Mouse (Mus musculus): ENCODE measurements at regions not wholly inside any gene's neighbourhood (a gene's known extent, or its start where the extent isn't known, plus 50 kb on each side); places are given as distances from the start of the nearest gene placed in this dataset.
A peak's percentile ranks its signal among the peaks of the same experiment; 100 is the strongest.

GRCm38 (mm10) chr7:36077271-36077670 lies 274.5 kb upstream of the Zfp507 start:
- H3K4me3 ChIP-seq (ENCODE audit: insufficient read depth, low read depth, low read length): no peak overlapping the region
- H3K27ac ChIP-seq (ENCODE audit: insufficient read depth, low read depth, low read length): no peak overlapping the region
- H3K36me3 ChIP-seq (ENCODE audit: control insufficient read depth, insufficient read depth, low read length): no peaks in the 10 kb centered on the region
- 72% methylated on average over 2 of the region's 2 CpGs for WGBS
- no peaks in the 10 kb centered on the region for H3K4me1 ChIP-seq (ENCODE audit: control insufficient read depth, insufficient read depth, low read length)
- no peaks in the 10 kb centered on the region for H3K27me3 ChIP-seq (replicated peaks; ENCODE audit: control insufficient read depth, insufficient read depth, low read length)
- DNase-seq: no peak
- TF ChIP-seq POLR2A (IDR thresholded peaks at IDR 0.05; ENCODE audit: low read depth, low read length) (no peak), CTCF (conservative IDR thresholded peaks at IDR 0.05; ENCODE audit: insufficient read depth, insufficient read length, low read depth, low read length) (no peak)

DNA sequence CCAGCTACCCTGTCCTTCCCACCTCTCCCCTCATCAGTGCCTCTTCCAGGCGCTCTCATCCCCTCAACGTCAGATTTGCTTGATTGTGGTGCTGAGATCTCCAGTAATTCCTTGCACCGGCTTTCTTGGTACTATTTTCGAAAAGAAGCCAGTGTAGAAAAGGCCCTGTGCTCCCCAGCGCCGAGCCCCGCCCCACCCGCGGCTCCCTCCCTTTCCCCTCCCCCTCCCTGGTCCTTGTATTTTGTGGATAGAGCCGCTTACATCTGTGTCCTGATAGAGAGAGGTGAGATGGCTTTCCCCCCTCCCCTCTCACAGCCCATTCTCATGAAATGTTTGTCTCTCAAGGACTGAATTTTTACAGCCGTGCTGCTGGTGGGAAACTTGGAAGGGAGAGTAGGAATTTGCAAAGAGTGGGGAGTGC lies 273.2 kb upstream of the Zfp507 start:
- Histone ChIP-seq H3K36me3 (ENCODE audit: control insufficient read depth, insufficient read depth, low read length) (no peaks in the 10 kb centered on the region), H3K27ac (ENCODE audit: insufficient read depth, low read depth, low read length) (no peak overlapping the region), H3K4me1 (ENCODE audit: control insufficient read depth, insufficient read depth, low read length) (no peaks in the 10 kb centered on the region), H3K27me3 (replicated peaks; ENCODE audit: control insufficient read depth, insufficient read depth, low read length) (no peaks in the 10 kb centered on the region), H3K4me3 (ENCODE audit: insufficient read depth, low read depth, low read length) (no peak overlapping the region)
- TF ChIP-seq CTCF (conservative IDR thresholded peaks at IDR 0.05; ENCODE audit: insufficient read depth, insufficient read length, low read depth, low read length): no peak
- DNase-seq: no peak
- 14% methylated on average over 11 of the region's 11 CpGs for WGBS

GRCm38 (mm10) chr7:36071774-36072173 lies 269.0 kb upstream of the Zfp507 start:
- WGBS: 8% methylated on average over 13 of the region's 13 CpGs
- no peaks in the 10 kb centered on the region for H3K4me1 ChIP-seq (ENCODE audit: control insufficient read depth, insufficient read depth, low read length)
- H3K27ac ChIP-seq (ENCODE audit: insufficient read depth, low read depth, low read length): no peak overlapping the region
- H3K4me3 ChIP-seq (ENCODE audit: insufficient read depth, low read depth, low read length): no peak overlapping the region
- no peaks in the 10 kb centered on the region for H3K27me3 ChIP-seq (replicated peaks; ENCODE audit: control insufficient read depth, insufficient read depth, low read length)
- DNase-seq: no peak
- H3K36me3 ChIP-seq (ENCODE audit: control insufficient read depth, insufficient read depth, low read length): no peaks in the 10 kb centered on the region
- TF ChIP-seq CTCF (conservative IDR thresholded peaks at IDR 0.05; ENCODE audit: insufficient read depth, insufficient read length, low read depth, low read length) (peak; percentile 55), POLR2A (IDR thresholded peaks at IDR 0.05; ENCODE audit: low read depth, low read length) (no peak)

GRCm38 (mm10) chr7:36066725-36067124 lies 263.9 kb upstream of the Zfp507 start:
- TF ChIP-seq CTCF (conservative IDR thresholded peaks at IDR 0.05; ENCODE audit: insufficient read depth, insufficient read length, low read depth, low read length) (no peak), POLR2A (IDR thresholded peaks at IDR 0.05; ENCODE audit: low read depth, low read length) (no peak)
- WGBS: 74% methylated on average over 3 of the region's 3 CpGs
- DNase-seq: no peak
- no peak overlapping the region for H3K27ac ChIP-seq (ENCODE audit: insufficient read depth, low read depth, low read length)
- H3K4me3 ChIP-seq (ENCODE audit: insufficient read depth, low read depth, low read length): no peak overlapping the region
- H3K4me1 ChIP-seq (ENCODE audit: control insufficient read depth, insufficient read depth, low read length): no peaks in the 10 kb centered on the region
- no peaks in the 10 kb centered on the region for H3K27me3 ChIP-seq (replicated peaks; ENCODE audit: control insufficient read depth, insufficient read depth, low read length)
- no peaks in the 10 kb centered on the region for H3K36me3 ChIP-seq (ENCODE audit: control insufficient read depth, insufficient read depth, low read length)

DNA sequence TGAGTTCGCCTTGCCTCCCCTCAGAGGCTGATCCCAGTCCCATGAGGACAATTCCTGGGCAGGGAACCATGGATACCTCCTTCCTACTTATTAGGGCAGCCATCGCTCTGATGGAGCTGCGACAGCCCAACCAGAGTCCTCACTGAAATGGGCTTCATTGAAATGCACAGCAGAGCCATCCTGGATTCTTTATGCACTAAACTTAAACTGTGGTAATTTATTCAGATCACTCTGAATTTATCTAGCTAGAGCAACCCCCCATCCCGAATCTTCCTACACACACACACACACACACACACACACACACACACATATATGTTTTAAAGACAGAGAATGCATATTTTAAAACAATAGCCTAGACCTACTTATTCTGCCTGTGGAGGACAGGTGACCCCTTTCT lies 258.9 kb upstream of the Zfp507 start:
- Histone ChIP-seq H3K27me3 (replicated peaks; ENCODE audit: control insufficient read depth, insufficient read depth, low read length) (no peaks in the 10 kb centered on the region), H3K36me3 (ENCODE audit: control insufficient read depth, insufficient read depth, low read length) (no peaks in the 10 kb centered on the region), H3K27ac (ENCODE audit: insufficient read depth, low read depth, low read length) (no peak overlapping the region), H3K4me3 (ENCODE audit: insufficient read depth, low read depth, low read length) (no peak overlapping the region), H3K4me1 (ENCODE audit: control insufficient read depth, insufficient read depth, low read length) (no peaks in the 10 kb centered on the region)
- WGBS: 87% methylated on average over 4 of the region's 4 CpGs
- TF ChIP-seq POLR2A (IDR thresholded peaks at IDR 0.05; ENCODE audit: low read depth, low read length): no peak
- no peak for TF ChIP-seq CTCF (conservative IDR thresholded peaks at IDR 0.05; ENCODE audit: insufficient read depth, insufficient read length, low read depth, low read length)
- DNase-seq: no peak

GRCm38 (mm10) chr7:36060426-36060825 lies 257.6 kb upstream of the Zfp507 start:
- no peaks in the 10 kb centered on the region for H3K4me1 ChIP-seq (ENCODE audit: control insufficient read depth, insufficient read depth, low read length)
- DNase-seq: no peak
- WGBS: 48% methylated on average over 4 of the region's 4 CpGs
- TF ChIP-seq CTCF (conservative IDR thresholded peaks at IDR 0.05; ENCODE audit: insufficient read depth, insufficient read length, low read depth, low read length) (no peak), POLR2A (IDR thresholded peaks at IDR 0.05; ENCODE audit: low read depth, low read length) (no peak)
- no peaks in the 10 kb centered on the region for H3K27me3 ChIP-seq (replicated peaks; ENCODE audit: control insufficient read depth, insufficient read depth, low read length)
- H3K27ac ChIP-seq (ENCODE audit: insufficient read depth, low read depth, low read length): no peak overlapping the region
- H3K4me3 ChIP-seq (ENCODE audit: insufficient read depth, low read depth, low read length): no peak overlapping the region
- no peaks in the 10 kb centered on the region for H3K36me3 ChIP-seq (ENCODE audit: control insufficient read depth, insufficient read depth, low read length)

GRCm38 (mm10) chr7:36046053-36046452 lies 243.2 kb upstream of the Zfp507 start:
- TF ChIP-seq CTCF (conservative IDR thresholded peaks at IDR 0.05; ENCODE audit: insufficient read depth, insufficient read length, low read depth, low read length) (no peak), POLR2A (IDR thresholded peaks at IDR 0.05; ENCODE audit: low read depth, low read length) (no peak)
- 70% methylated on average over 8 of the region's 8 CpGs for WGBS
- no peaks in the 10 kb centered on the region for H3K4me1 ChIP-seq (ENCODE audit: control insufficient read depth, insufficient read depth, low read length)
- H3K27me3 ChIP-seq (replicated peaks; ENCODE audit: control insufficient read depth, insufficient read depth, low read length): no peaks in the 10 kb centered on the region
- no peak overlapping the region for H3K27ac ChIP-seq (ENCODE audit: insufficient read depth, low read depth, low read length)
- H3K36me3 ChIP-seq (ENCODE audit: control insufficient read depth, insufficient read depth, low read length): no peaks in the 10 kb centered on the region
- no peak for DNase-seq
- no peak overlapping the region for H3K4me3 ChIP-seq (ENCODE audit: insufficient read depth, low read depth, low read length)

- DNase-seq: no peak
- H3K4me3 ChIP-seq (ENCODE audit: insufficient read depth, low read depth, low read length): no peak overlapping the region
- no peaks in the 10 kb centered on the region for H3K36me3 ChIP-seq (ENCODE audit: control insufficient read depth, insufficient read depth, low read length)
- TF ChIP-seq CTCF (conservative IDR thresholded peaks at IDR 0.05; ENCODE audit: insufficient read depth, insufficient read length, low read depth, low read length) (no peak), POLR2A (IDR thresholded peaks at IDR 0.05; ENCODE audit: low read depth, low read length) (no peak)
- WGBS: 82% methylated on average over 3 of the region's 3 CpGs
- no peak overlapping the region for H3K27ac ChIP-seq (ENCODE audit: insufficient read depth, low read depth, low read length)
- no peaks in the 10 kb centered on the region for H3K4me1 ChIP-seq (ENCODE audit: control insufficient read depth, insufficient read depth, low read length)
- H3K27me3 ChIP-seq (replicated peaks; ENCODE audit: control insufficient read depth, insufficient read depth, low read length): no peaks in the 10 kb centered on the region
These were observed 229.1 kb upstream of the Zfp507 start for GRCm38 (mm10) chr7:36031881-36032280.
